13 mouse cellular contexts compared by ENCODE assay signal in genomic region chr14:20224576-20225218, GRCm38 (mm10). TPM values are rescaled to one million over a fixed set of nuclear protein-coding genes. Genes with fewer than 3 reads are reported as not detected.
DNase-seq lines count a peak whose midpoint lies in the region; ATAC-seq lines count a peak whose summit lies in the region.
"Had no signal": no experiment of that assay in that cellular context is flagged by ENCODE, and none has a peak within 500 bp of the region (broad histone marks: within the 10 kb centered on the region; RNA-seq: fewer than 3 reads in every experiment).

No protein-coding gene starts in this region.

- DNase-seq in urinary bladder, postnatal 14 days (ENCODE audit: low spot score): peak; percentile 26
- no peak for DNase-seq in urinary bladder, adult 2 months (ENCODE audit: low spot score)
- DNase-seq in kidney, postnatal 36 days: peak; percentile 76 to 86
- no peak for DNase-seq in heart, postnatal 4 days
- DNase-seq in spleen, adult 12 weeks (ENCODE audit: low spot score): no peak
- DNase-seq: gastrocnemius, postnatal 36 days; thymus, postnatal 36 days had no signal

- H3K9me3 ChIP-seq in forebrain, embryonic 16.5 days (ENCODE audit: control insufficient read depth, low read length): no peaks in the 10 kb centered on the region

- H3K9ac ChIP-seq in forebrain, embryonic 16.5 days (replicated peaks; ENCODE audit: low read depth, low read length): no peak overlapping the region
- H3K9ac ChIP-seq: lung, embryonic 14.5 days had no signal

- no peaks in the 10 kb centered on the region for H3K36me3 ChIP-seq in forebrain, embryonic 16.5 days (ENCODE audit: control insufficient read depth, insufficient read depth)

- H3K27ac ChIP-seq in forebrain, embryonic 16.5 days (ENCODE audit: low read length): no peak overlapping the region
- H3K27ac ChIP-seq: layer of hippocampus, adult 2 months had no signal

- 30% methylated on average over 10 of the region's 10 CpGs for WGBS in forebrain, embryonic 16.5 days

- ATAC-seq in forebrain, embryonic 16.5 days: peak; percentile 31; the same call in 1 of the 2 replicates
- no peak for ATAC-seq in activated CD4-positive, CD25-positive, alpha-beta regulatory T cell, adult 4 months

- H3K4me1 ChIP-seq in forebrain, embryonic 16.5 days (replicated peaks; ENCODE audit: control insufficient read depth, insufficient read depth, low read length): peaks cover 16% of the 10 kb centered on the region

- no peak overlapping the region for H3K4me3 ChIP-seq in forebrain, embryonic 16.5 days (replicated peaks; ENCODE audit: low read length)
- H3K4me3 ChIP-seq: layer of hippocampus, adult 2 months had no signal

- H3K4me2 ChIP-seq in forebrain, embryonic 16.5 days (ENCODE audit: low read length): no peak overlapping the region
- H3K4me2 ChIP-seq: lung, embryonic 14.5 days had no signal

- no peaks in the 10 kb centered on the region for H3K27me3 ChIP-seq in forebrain, embryonic 16.5 days (replicated peaks; ENCODE audit: control insufficient read depth, insufficient read depth, low read length)

RNA-seq across cellular contexts. Expression of gene Kcnk5, which starts 43.1 kb away (rescaled TPM):
- polyA plus RNA-seq in urinary bladder, adult 2 months (2012; rRNA removed): 3.9 and 4.6 TPM in 2 replicates
- 2.5 TPM in 2 replicates for polyA plus RNA-seq in forebrain, embryonic 16.5 days (2015; fragmentation: Nextera tagmentation; extraction: Ambion mirVana)
- 1 to 10 TPM; 3.6 to 4.4 TPM for polyA plus RNA-seq in activated CD4-positive, CD25-positive, alpha-beta regulatory T cell, adult 4 months (2017; shearing (Covaris generic))
- total RNA-seq in heart, postnatal 4 days (2021): 1 to 10 TPM; 1.3 to 1.7 TPM

RNA-seq across cellular contexts. Expression of gene Kcnk16, which starts 44.3 kb away (rescaled TPM):
- polyA plus RNA-seq in urinary bladder, adult 2 months (2012; rRNA removed): 0.14 TPM in 1 of 2 replicates, not detected in the other
- not detected in 2 replicates for polyA plus RNA-seq in forebrain, embryonic 16.5 days (2015; fragmentation: Nextera tagmentation; extraction: Ambion mirVana)
- polyA plus RNA-seq in activated CD4-positive, CD25-positive, alpha-beta regulatory T cell, adult 4 months (2017; shearing (Covaris generic)): not detected
- not detected for total RNA-seq in heart, postnatal 4 days (2021)
- total RNA-seq: gastrocnemius, postnatal 36 days; layer of hippocampus, adult 2 months; left cerebral cortex, postnatal 4 days had no signal
- polyA plus RNA-seq: heart, embryonic 16.5 days had no signal

Comparison
In these comparisons a context has a peak if more than half of its experiments do, and no peak if none do; other contexts are left out.
1. DNase-seq: peak in urinary bladder, postnatal 14 days (single experiment) and kidney, postnatal 36 days (2 of 2); none in urinary bladder, adult 2 months (single experiment), heart, postnatal 4 days (single experiment) and spleen, adult 12 weeks (single experiment).